Mouse (Mus musculus) E14TG2a.4 (cell line): ENCODE data around the gene Lrrc66.

Source experiments
- CTCF ChIP-seq: conservative IDR thresholded peaks from 2 replicates; pipeline ENCODE4 v1.5.1; 2014; ENCODE audit warnings: low read length
- POU5F1 ChIP-seq: IDR thresholded peaks from 2 replicates; pipeline ENCODE4 v1.6.1; 2014; ENCODE audit warnings: low read length, borderline replicate concordance

DNA sequence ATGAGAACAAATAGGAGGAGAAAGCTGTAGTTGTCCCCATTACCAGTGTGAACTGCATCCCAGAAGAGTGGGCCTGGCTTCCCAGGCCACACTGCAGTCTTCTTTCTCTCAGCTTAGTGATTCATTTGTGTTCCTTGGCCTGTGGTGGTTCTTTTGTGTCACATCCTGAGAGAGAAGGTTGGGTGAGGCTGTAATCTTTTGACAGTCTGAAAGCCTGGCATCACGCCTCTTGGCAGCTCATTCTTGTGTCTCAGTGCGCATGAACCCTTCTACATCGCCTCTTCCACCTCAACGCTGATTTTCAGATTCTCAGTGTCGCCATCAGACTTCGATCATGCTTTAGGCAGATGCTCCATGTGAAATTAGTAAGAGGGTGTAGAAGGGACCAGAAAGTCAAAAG lies 68.3 kb downstream of the Lrrc66 start:
- TF ChIP-seq CTCF: no peak
- TF ChIP-seq POU5F1: no peak
